Mouse (Mus musculus) midbrain, embryonic 15.5 days (tissue): ENCODE measurements around the gene Hhip. TPM values are rescaled to one million over a fixed set of nuclear protein-coding genes. Genes with fewer than 3 reads are reported as not detected.

ENCODE experiments used
- ATAC-seq: fragments of 200-750 bp; cut with Nextera tagmentation; replicated peaks from 2 replicates; pipeline ENCODE4 v1.8.0; 2017; ENCODE audit warnings: moderate TSS enrichment
- H3K27ac ChIP-seq: fragments of 300-500 bp; sonication (generic); 2 replicates; pipeline ENCODE4 v1.5.1; 2015; ENCODE audit warnings: mild to moderate bottlenecking, inconsistent platforms
- H3K27me3 ChIP-seq: fragments of 300-500 bp; sonication (generic); replicated peaks from 2 replicates; pipeline ENCODE4 v1.6.1; 2015; ENCODE audit warnings: inconsistent platforms
- H3K36me3 ChIP-seq: fragments of 300-500 bp; sonication (generic); replicated peaks from 2 replicates; pipeline ENCODE4 v1.6.1; 2015; ENCODE audit warnings: inconsistent platforms
- H3K4me1 ChIP-seq: fragments of 300-500 bp; sonication (generic); 2 replicates; pipeline ENCODE4 v1.6.1; 2015; ENCODE audit warnings: inconsistent platforms
- H3K4me2 ChIP-seq: fragments of 300-500 bp; sonication (generic); 2 replicates; pipeline ENCODE4 v1.6.1; 2015; ENCODE audit warnings: inconsistent platforms, mild to moderate bottlenecking, moderate library complexity
- H3K4me3 ChIP-seq: fragments of 300-500 bp; sonication (generic); 2 replicates; pipeline ENCODE4 v1.5.1; 2015; ENCODE audit warnings: mild to moderate bottlenecking, inconsistent platforms
- H3K9ac ChIP-seq: fragments of 300-500 bp; sonication (generic); 2 replicates; pipeline ENCODE4 v1.6.1; 2015; ENCODE audit warnings: mild to moderate bottlenecking, inconsistent platforms
- H3K9me3 ChIP-seq: fragments of 300-500 bp; sonication (generic); 2 replicates; pipeline ENCODE4 v1.6.1; 2016; ENCODE audit warnings: inconsistent platforms
- WGBS: fragments of 180-500 bp; shearing (Covaris S2); methylation state at CpG from one replicate; pipeline ENCODE4 v1.1.7; 2015; ENCODE audit warnings: mixed read lengths; 5-methylcytosine and 5-hydroxymethylcytosine counted together
- polyA plus RNA-seq: library from polyadenylated mRNA; unstranded; fragments of >200 nt; fragmentation: Nextera tagmentation; extraction: Ambion mirVana; gene quantifications from 2 replicates; pipeline ENCODE4 v1.2.1, GENCODE M21; 2015

Gene Hhip
- polyA plus RNA-seq, 1 experiment from 2014 or later, result 2.3 TPM

GRCm38 (mm10) chr8:79984946-79985345, 72.9 kb downstream of the Hhip start:
- Histone ChIP-seq H3K4me2 (no peak overlapping the region), H3K4me1 (no peaks in the 10 kb centered on the region), H3K27me3 (no peaks in the 10 kb centered on the region), H3K27ac (no peak overlapping the region), H3K9me3 (no peaks in the 10 kb centered on the region), H3K36me3 (no peaks in the 10 kb centered on the region), H3K4me3 (no peak overlapping the region), H3K9ac (no peak overlapping the region)
- no peak for ATAC-seq
- 60% methylated on average over 2 of the region's 2 CpGs for WGBS

- Histone ChIP-seq H3K4me2 (no peak overlapping the region), H3K27ac (no peak overlapping the region), H3K4me1 (no peaks in the 10 kb centered on the region), H3K27me3 (no peaks in the 10 kb centered on the region), H3K4me3 (no peak overlapping the region), H3K36me3 (no peaks in the 10 kb centered on the region), H3K9ac (no peak overlapping the region), H3K9me3 (no peaks in the 10 kb centered on the region)
- 71% methylated on average over 4 of the region's 4 CpGs for WGBS
- no peak for ATAC-seq
Measured at GRCm38 (mm10) chr8:79982144-79982543, 75.7 kb downstream of the Hhip start.

GRCm38 (mm10) chr8:79966159-79966558, 91.6 kb downstream of the Hhip start:
- 52% methylated on average over 6 of the region's 6 CpGs for WGBS
- no peak overlapping the region for H3K4me2 ChIP-seq

GRCm38 (mm10) chr8:79952857-79953256, 104.9 kb downstream of the Hhip start:
- no peak overlapping the region for H3K4me2 ChIP-seq
- H3K27ac ChIP-seq, result no peak overlapping the region
- no peaks in the 10 kb centered on the region for H3K9me3 ChIP-seq
- no peaks in the 10 kb centered on the region for H3K36me3 ChIP-seq
- H3K4me1 ChIP-seq, result no peaks in the 10 kb centered on the region
- 26% methylated on average over 3 of the region's 3 CpGs for WGBS
- H3K4me3 ChIP-seq, result no peak overlapping the region
- H3K27me3 ChIP-seq, result no peaks in the 10 kb centered on the region
- no peak for ATAC-seq
- no peak overlapping the region for H3K9ac ChIP-seq

More at GRCm38 (mm10) chr8:79966159-79966558, 91.6 kb downstream of the Hhip start:
- Histone ChIP-seq H3K4me1 (no peaks in the 10 kb centered on the region), H3K27ac (no peak overlapping the region), H3K9me3 (no peaks in the 10 kb centered on the region), H3K4me3 (no peak overlapping the region), H3K36me3 (no peaks in the 10 kb centered on the region), H3K27me3 (no peaks in the 10 kb centered on the region), H3K9ac (no peak overlapping the region)
- 0 out of 2 replicates have a peak, but pooled peaks have one; percentile 30 for ATAC-seq

- WGBS, result 94% methylated on average over 3 of the region's 3 CpGs
- H3K9ac ChIP-seq, result no peak overlapping the region
- no peaks in the 10 kb centered on the region for H3K9me3 ChIP-seq
- H3K27ac ChIP-seq, result no peak overlapping the region
- ATAC-seq, result no peak
- no peaks in the 10 kb centered on the region for H3K27me3 ChIP-seq
- H3K36me3 ChIP-seq, result no peaks in the 10 kb centered on the region
- no peaks in the 10 kb centered on the region for H3K4me1 ChIP-seq
- H3K4me2 ChIP-seq, result no peak overlapping the region
- H3K4me3 ChIP-seq, result no peak overlapping the region
Measured at GRCm38 (mm10) chr8:79950376-79950775, 107.4 kb downstream of the Hhip start.

GRCm38 (mm10) chr8:79945501-79946076, 112.2 kb downstream of the Hhip start:
- no peak overlapping the region for H3K4me3 ChIP-seq
- no peak overlapping the region for H3K9ac ChIP-seq
- no peak overlapping the region for H3K4me2 ChIP-seq
- no peaks in the 10 kb centered on the region for H3K36me3 ChIP-seq
- H3K27ac ChIP-seq, result no peak overlapping the region
- 85% methylated on average over 9 of the region's 9 CpGs for WGBS
- ATAC-seq, result no peak
- no peaks in the 10 kb centered on the region for H3K4me1 ChIP-seq
- no peaks in the 10 kb centered on the region for H3K27me3 ChIP-seq
- H3K9me3 ChIP-seq, result no peaks in the 10 kb centered on the region

GRCm38 (mm10) chr8:79941070-79941469, 116.7 kb downstream of the Hhip start:
- no peaks in the 10 kb centered on the region for H3K27me3 ChIP-seq
- no peak overlapping the region for H3K9ac ChIP-seq
- H3K4me2 ChIP-seq, result no peak overlapping the region
- H3K4me1 ChIP-seq, result no peaks in the 10 kb centered on the region
- H3K36me3 ChIP-seq, result no peaks in the 10 kb centered on the region
- no peak overlapping the region for H3K4me3 ChIP-seq
- H3K27ac ChIP-seq, result no peak overlapping the region
- ATAC-seq, result no peak
- 93% methylated on average over 5 of the region's 5 CpGs for WGBS
- H3K9me3 ChIP-seq, result no peaks in the 10 kb centered on the region

- H3K9ac ChIP-seq, result no peak overlapping the region
- H3K4me3 ChIP-seq, result no peak overlapping the region
- no peaks in the 10 kb centered on the region for H3K4me1 ChIP-seq
- ATAC-seq, result no peak
- 50% methylated on average over 9 of the region's 9 CpGs for WGBS
- H3K4me2 ChIP-seq, result no peak overlapping the region
- no peaks in the 10 kb centered on the region for H3K27me3 ChIP-seq
- H3K27ac ChIP-seq, result no peak overlapping the region
- H3K9me3 ChIP-seq, result no peaks in the 10 kb centered on the region
- H3K36me3 ChIP-seq, result no peaks in the 10 kb centered on the region
Measured at GRCm38 (mm10) chr8:79936856-79937445, 120.9 kb downstream of the Hhip start.

- H3K4me3 ChIP-seq, result no peak overlapping the region
- no peak overlapping the region for H3K9ac ChIP-seq
- ATAC-seq, result no peak
- no peaks in the 10 kb centered on the region for H3K9me3 ChIP-seq
- no peak overlapping the region for H3K4me2 ChIP-seq
- H3K36me3 ChIP-seq, result no peaks in the 10 kb centered on the region
- no peaks in the 10 kb centered on the region for H3K27me3 ChIP-seq
- no peak overlapping the region for H3K27ac ChIP-seq
- WGBS, result 58% methylated on average over 7 of the region's 7 CpGs
- no peaks in the 10 kb centered on the region for H3K4me1 ChIP-seq
Measured at GRCm38 (mm10) chr8:79935793-79936192, 122.0 kb downstream of the Hhip start.

- Histone ChIP-seq H3K4me3 (no peak overlapping the region), H3K36me3 (no peaks in the 10 kb centered on the region), H3K4me1 (no peaks in the 10 kb centered on the region), H3K27me3 (no peaks in the 10 kb centered on the region), H3K9ac (no peak overlapping the region), H3K4me2 (no peak overlapping the region), H3K9me3 (no peaks in the 10 kb centered on the region), H3K27ac (no peak overlapping the region)
- WGBS, result 83% methylated on average over 4 of the region's 4 CpGs
- no peak for ATAC-seq
Measured at GRCm38 (mm10) chr8:79929202-79929601, 128.6 kb downstream of the Hhip start.

GRCm38 (mm10) chr8:79917211-79917610, 140.6 kb downstream of the Hhip start:
- Histone ChIP-seq H3K36me3 (no peaks in the 10 kb centered on the region), H3K4me1 (no peaks in the 10 kb centered on the region), H3K27ac (no peak overlapping the region), H3K4me3 (no peak overlapping the region), H3K27me3 (no peaks in the 10 kb centered on the region), H3K9ac (no peak overlapping the region), H3K4me2 (no peak overlapping the region), H3K9me3 (no peaks in the 10 kb centered on the region)
- 76% methylated on average over 7 of the region's 7 CpGs for WGBS
- no peak for ATAC-seq
